Mouse (Mus musculus): ENCODE measurements around the gene Rpl10-ps3.

Rpl10-ps3 gene

GRCm38 (mm10) chr9:50305666-50306402 lies 38.9 kb downstream of the Rpl10-ps3 start:
- no peak for DNase-seq

DNA sequence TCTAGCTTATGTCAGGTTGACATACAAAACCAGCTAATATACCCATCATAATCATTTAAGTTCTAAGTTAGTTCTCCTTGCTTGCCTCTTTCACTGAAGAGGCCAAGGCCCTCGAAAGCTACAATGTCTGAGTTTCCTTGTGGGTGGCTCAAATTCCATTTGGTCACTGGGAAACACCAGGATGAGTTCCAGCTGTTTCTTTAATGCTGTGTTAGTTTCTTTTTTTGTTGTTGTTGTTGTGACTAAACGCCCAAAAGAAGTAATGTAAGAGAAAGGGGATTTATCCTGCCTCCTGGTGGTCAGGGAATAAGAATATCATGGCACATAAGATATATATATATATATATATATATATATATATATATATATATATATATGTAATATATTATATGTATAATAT lies 39.7 kb downstream of the Rpl10-ps3 start:
- no peak for DNase-seq

DNA sequence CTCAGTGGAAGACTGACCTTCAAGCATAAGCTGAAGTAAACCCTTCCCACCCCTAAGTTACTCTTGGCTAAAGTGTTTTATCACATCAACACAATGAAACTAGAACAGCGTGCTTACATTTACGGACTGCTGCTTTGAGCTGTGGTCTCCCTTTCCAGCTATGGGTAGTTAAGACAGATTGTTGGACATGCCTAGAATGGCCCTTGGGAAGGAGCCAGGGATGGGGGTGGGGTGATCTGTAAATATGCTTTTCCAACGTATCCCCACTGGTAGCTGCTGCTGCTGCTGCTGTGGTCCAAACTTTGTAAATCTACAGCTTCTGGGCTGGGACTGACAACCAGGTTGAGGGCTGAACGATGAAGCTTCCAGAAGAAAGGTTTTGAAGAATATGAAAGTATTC lies 40.8 kb downstream of the Rpl10-ps3 start:
- no peak for DNase-seq

- no peak for DNase-seq
These were observed 43.0 kb downstream of the Rpl10-ps3 start for GRCm38 (mm10) chr9:50301722-50302121.

DNA sequence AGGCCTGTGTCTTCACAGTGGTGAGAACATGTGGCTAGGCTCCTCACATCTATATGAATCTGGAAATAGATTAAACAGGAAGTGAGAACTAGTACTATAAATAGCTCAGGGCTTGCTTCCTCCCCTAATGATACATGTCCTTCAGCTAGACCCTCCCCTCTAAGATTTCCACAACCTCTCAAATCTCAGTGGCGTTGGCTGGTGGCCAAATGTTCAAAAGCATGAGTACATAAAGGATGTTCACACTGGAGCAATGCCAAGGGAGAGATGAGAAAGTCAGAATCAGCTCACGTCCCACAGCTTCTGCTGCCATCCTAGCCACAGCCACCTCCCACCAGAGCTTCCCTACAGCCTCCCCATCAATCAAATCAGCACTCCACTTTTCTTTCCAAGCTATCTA lies 46.4 kb downstream of the Rpl10-ps3 start:
- no peak for DNase-seq

Measured in thymus, postnatal 25 days (tissue).